8 mouse cellular contexts compared by ENCODE assay signal in the genomic region with DNA sequence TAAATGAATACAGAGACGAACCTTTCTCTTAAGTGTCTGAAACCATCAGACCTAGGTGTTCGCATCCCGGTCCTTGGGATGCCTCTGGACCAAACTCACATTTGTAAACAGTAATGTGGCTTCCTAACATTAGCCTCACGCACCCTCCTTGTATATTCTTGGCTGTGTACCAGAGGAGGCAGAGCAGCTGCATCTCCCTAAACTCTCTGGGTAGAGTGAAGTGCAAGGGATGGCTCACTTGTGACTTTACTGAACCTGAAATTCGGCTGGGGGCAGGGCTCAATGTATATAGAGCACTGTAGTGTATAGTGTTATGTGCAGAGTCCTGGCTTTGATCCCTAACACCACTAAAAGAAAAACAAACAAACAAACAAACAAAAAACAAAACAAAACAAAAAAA. TPM values are rescaled to one million over a fixed set of nuclear protein-coding genes. Genes with fewer than 3 reads are reported as not detected.
DNase-seq lines count a peak whose midpoint lies in the region; ATAC-seq and TF ChIP-seq lines count a peak whose summit lies in the region.

No protein-coding gene starts in this region.

- peak overlapping the region; percentile 29; the same call in 1 of the 2 replicates for H3K27ac ChIP-seq in kidney, embryonic 15.5 days
- H3K27ac ChIP-seq in cortical plate, adult 2 months (ENCODE audit: insufficient read depth, low read length) = peak overlapping the region; percentile 85
- H3K27ac ChIP-seq in hindbrain, embryonic 14.5 days = no peak overlapping the region; the same call in 1 of the 2 replicates
- H3K27ac ChIP-seq in midbrain, embryonic 16.5 days (ENCODE audit: low read length) = no peak overlapping the region

- H3K27me3 ChIP-seq in kidney, embryonic 15.5 days = peaks cover 22% of the 10 kb centered on the region
- H3K27me3 ChIP-seq in hindbrain, embryonic 14.5 days (ENCODE audit: control insufficient read depth, insufficient read depth, low read length) = peaks cover 12% of the 10 kb centered on the region; the same call in 1 of the 2 replicates
- H3K27me3 ChIP-seq in midbrain, embryonic 16.5 days (ENCODE audit: control insufficient read depth, insufficient read depth, low read depth, low read length) = peaks cover 17% of the 10 kb centered on the region

- no peak for TF ChIP-seq POLR2A in cortical plate, adult 2 months (IDR thresholded peaks at IDR 0.05; ENCODE audit: extremely low read depth, insufficient read depth, low read length)

- H3K4me3 ChIP-seq in kidney, embryonic 15.5 days (replicated peaks) = peak overlapping the region; percentile 40; the same call in 1 of the 2 replicates
- H3K4me3 ChIP-seq in cortical plate, adult 2 months (ENCODE audit: insufficient read depth, low read length) = peak overlapping the region; percentile 40
- no peak overlapping the region for H3K4me3 ChIP-seq in hindbrain, embryonic 14.5 days (replicated peaks; ENCODE audit: low read length)
- H3K4me3 ChIP-seq in midbrain, embryonic 16.5 days (ENCODE audit: low read depth, low read length) = no peak overlapping the region

- no peaks in the 10 kb centered on the region for H3K9me3 ChIP-seq in kidney, embryonic 15.5 days (replicated peaks)
- H3K9me3 ChIP-seq in hindbrain, embryonic 14.5 days (ENCODE audit: control insufficient read depth, low read length) = no peaks in the 10 kb centered on the region
- H3K9me3 ChIP-seq in midbrain, embryonic 16.5 days (replicated peaks; ENCODE audit: control insufficient read depth, low read length, poor library complexity, severe bottlenecking) = no peaks in the 10 kb centered on the region

- peaks cover 54% of the 10 kb centered on the region for H3K4me1 ChIP-seq in kidney, embryonic 15.5 days
- H3K4me1 ChIP-seq in cortical plate, adult 2 months (ENCODE audit: control insufficient read depth, insufficient read depth, low read length) = peaks cover 5% of the 10 kb centered on the region; the same call in 1 of the 2 replicates
- H3K4me1 ChIP-seq in hindbrain, embryonic 14.5 days (replicated peaks; ENCODE audit: control insufficient read depth, insufficient read depth, low read length) = peaks cover 30% of the 10 kb centered on the region
- peaks cover 13% of the 10 kb centered on the region; the same call in 1 of the 2 replicates for H3K4me1 ChIP-seq in midbrain, embryonic 16.5 days (ENCODE audit: control insufficient read depth, insufficient read depth, low read length)

- no peak overlapping the region for H3K9ac ChIP-seq in kidney, embryonic 15.5 days
- H3K9ac ChIP-seq in hindbrain, embryonic 14.5 days = no peak overlapping the region
- no peak overlapping the region for H3K9ac ChIP-seq in midbrain, embryonic 16.5 days (ENCODE audit: low read depth, low read length)

- DNase-seq in kidney, postnatal 25 days = no peak
- no peak for DNase-seq in hindbrain, embryonic 14.5 days (ENCODE audit: low spot score)
- DNase-seq in cerebellum, adult 11 months = no peak
- no peak for DNase-seq in cerebellum, postnatal 10 days

- WGBS in kidney, embryonic 15.5 days = 38% methylated on average over 5 of the region's 5 CpGs
- 44% methylated on average over 5 of the region's 5 CpGs for WGBS in hindbrain, embryonic 14.5 days
- 49% methylated on average over 5 of the region's 5 CpGs for WGBS in midbrain, embryonic 16.5 days

- peak; percentile 34; the same call in 1 of the 2 replicates for ATAC-seq in kidney, embryonic 15.5 days (replicated peaks; ENCODE audit: low FRiP score)
- ATAC-seq in hindbrain, embryonic 14.5 days (ENCODE audit: low FRiP score) = no peak
- ATAC-seq in midbrain, embryonic 16.5 days = no peak
- no peak for ATAC-seq in erythroblast, adult 5-6 weeks (replicated peaks; ENCODE audit: low FRiP score, poor library complexity, severe bottlenecking)

- no peak for TF ChIP-seq CTCF in cortical plate, adult 2 months (IDR thresholded peaks at IDR 0.05; ENCODE audit: extremely low read depth, insufficient read depth, low read length)

- no peaks in the 10 kb centered on the region for H3K36me3 ChIP-seq in kidney, embryonic 15.5 days
- H3K36me3 ChIP-seq in hindbrain, embryonic 14.5 days (replicated peaks; ENCODE audit: control insufficient read depth, insufficient read depth) = no peaks in the 10 kb centered on the region
- H3K36me3 ChIP-seq in midbrain, embryonic 16.5 days (ENCODE audit: control insufficient read depth, insufficient read depth, low read length) = no peaks in the 10 kb centered on the region

- peak overlapping the region; percentile 67 for H3K4me2 ChIP-seq in kidney, embryonic 15.5 days
- peak overlapping the region; percentile 58 for H3K4me2 ChIP-seq in hindbrain, embryonic 14.5 days (replicated peaks)
- peak overlapping the region; percentile 62 for H3K4me2 ChIP-seq in midbrain, embryonic 16.5 days (ENCODE audit: low read length)

RNA-seq across cellular contexts. Expression of a gene that starts 45.6 kb away (rescaled TPM):
- 8.5 and 10.2 TPM in 2 replicates for polyA plus RNA-seq in kidney, embryonic 15.5 days (2015; fragmentation: Nextera tagmentation; extraction: Ambion mirVana)
- 29.9 and 31.9 TPM in 2 replicates for polyA plus RNA-seq in cortical plate, adult 2 months (2012; rRNA removed)
- 16.3 and 18.0 TPM in 2 replicates for polyA plus RNA-seq in hindbrain, embryonic 14.5 days (2014; fragmentation: Nextera tagmentation; extraction: Ambion mirVana)
- 14.4 and 15.7 TPM in 2 replicates for polyA plus RNA-seq in midbrain, embryonic 16.5 days (2015; fragmentation: Nextera tagmentation; extraction: Ambion mirVana)
- total RNA-seq in erythroblast, adult 5-6 weeks (2015; ENCODE audit: low replicate concordance) = 49.2 and 56.6 TPM in 2 replicates
- total RNA-seq in erythroblast, adult 5-6 weeks (2017; ENCODE audit: low replicate concordance) = 82.2 and 99.3 TPM in 2 replicates

Comparison
In these comparisons a context has a peak if more than half of its experiments do, and no peak if none do; other contexts are left out.
1. H3K27ac ChIP-seq: peak in kidney, embryonic 15.5 days (single experiment) and cortical plate, adult 2 months (single experiment); none in hindbrain, embryonic 14.5 days (single experiment) and midbrain, embryonic 16.5 days (single experiment).
2. H3K4me3 ChIP-seq: peak in kidney, embryonic 15.5 days (single experiment) and cortical plate, adult 2 months (single experiment); none in hindbrain, embryonic 14.5 days (single experiment) and midbrain, embryonic 16.5 days (single experiment).
3. Peak in every context shown above with its lines, with median percentiles within 50 percentile points of each other: H3K4me2 ChIP-seq.